Mouse (Mus musculus): ENCODE results near the gene Tjp1.

The Tjp1 gene

GRCm38 (mm10) chr7:65527071-65528007 is at the start of gene Tjp1:
Gene Tjp1, minus strand, starts transcription at chr7:65527781.
- DNase-seq (ENCODE audit: low read depth, low spot score), result peak; percentile 30

GRCm38 (mm10) chr7:65577118-65577517 is 49.5 kb upstream of the Tjp1 start:
- peak; percentile 20 for DNase-seq (ENCODE audit: low read depth, low spot score)

- DNase-seq (ENCODE audit: low read depth, low spot score), result no peak
Measured at GRCm38 (mm10) chr7:65572731-65573130, 45.1 kb upstream of the Tjp1 start.

- no peak for DNase-seq (ENCODE audit: low read depth, low spot score)
Measured at GRCm38 (mm10) chr7:65570691-65571090, 43.1 kb upstream of the Tjp1 start.

GRCm38 (mm10) chr7:65555996-65556395 is 28.4 kb upstream of the Tjp1 start:
- no peak for DNase-seq (ENCODE audit: low read depth, low spot score)

- DNase-seq (ENCODE audit: low read depth, low spot score), result no peak
Measured at GRCm38 (mm10) chr7:65545741-65546140, 18.2 kb upstream of the Tjp1 start.

- no peak for DNase-seq (ENCODE audit: low read depth, low spot score)
Measured at GRCm38 (mm10) chr7:65532689-65533088, 5.1 kb upstream of the Tjp1 start.

- no peak for DNase-seq (ENCODE audit: low read depth, low spot score)
Measured at GRCm38 (mm10) chr7:65523116-65523515, 4.5 kb downstream of the Tjp1 start.

GRCm38 (mm10) chr7:65522490-65522889 is 5.1 kb downstream of the Tjp1 start:
- no peak for DNase-seq (ENCODE audit: low read depth, low spot score)

- DNase-seq (ENCODE audit: low read depth, low spot score), result no peak
Measured at GRCm38 (mm10) chr7:65520622-65521021, 7.0 kb downstream of the Tjp1 start.

GRCm38 (mm10) chr7:65519788-65520563 is 7.6 kb downstream of the Tjp1 start:
- DNase-seq (ENCODE audit: low read depth, low spot score), result peak; percentile 49

- DNase-seq (ENCODE audit: low read depth, low spot score), result no peak
Measured at GRCm38 (mm10) chr7:65516903-65517302, 10.7 kb downstream of the Tjp1 start.

GRCm38 (mm10) chr7:65513451-65514179 is 14.0 kb downstream of the Tjp1 start:
- DNase-seq (ENCODE audit: low read depth, low spot score), result no peak

GRCm38 (mm10) chr7:65509357-65509756 is 18.2 kb downstream of the Tjp1 start:
- DNase-seq (ENCODE audit: low read depth, low spot score), result no peak

- DNase-seq (ENCODE audit: low read depth, low spot score), result no peak
Measured at GRCm38 (mm10) chr7:65507341-65507740, 20.2 kb downstream of the Tjp1 start.

- no peak for DNase-seq (ENCODE audit: low read depth, low spot score)
Measured at GRCm38 (mm10) chr7:65502486-65503322, 24.9 kb downstream of the Tjp1 start.

GRCm38 (mm10) chr7:65500746-65501145 is 26.8 kb downstream of the Tjp1 start:
- no peak for DNase-seq (ENCODE audit: low read depth, low spot score)

GRCm38 (mm10) chr7:65497733-65498583 is 29.6 kb downstream of the Tjp1 start:
- peak; percentile 41 for DNase-seq (ENCODE audit: low read depth, low spot score)

- no peak for DNase-seq (ENCODE audit: low read depth, low spot score)
Measured at GRCm38 (mm10) chr7:65490526-65490925, 37.1 kb downstream of the Tjp1 start.

- no peak for DNase-seq (ENCODE audit: low read depth, low spot score)
Measured at GRCm38 (mm10) chr7:65489742-65490141, 37.8 kb downstream of the Tjp1 start.
